Mouse (Mus musculus) myocyte (in vitro differentiated cells): ENCODE data around the gene Atp8b3. TPM values are rescaled to one million over a fixed set of nuclear protein-coding genes. Genes with fewer than 3 reads are reported as not detected.
A peak's percentile ranks its signal among the peaks of the same experiment; 100 is the strongest.

ENCODE experiments used
- H3K27me3 ChIP-seq: one replicate; pipeline ENCODE4 v1.6.1; 2011; ENCODE audit not compliant: control insufficient read depth, insufficient read depth, insufficient read length
- H3K36me3 ChIP-seq: one replicate; pipeline ENCODE4 v1.6.1; 2011; ENCODE audit not compliant: control insufficient read depth, insufficient read depth
- H3K4me2 ChIP-seq: one replicate; pipeline ENCODE4 v1.6.1; 2011; ENCODE audit warnings: low read depth, control low read depth
- H3K4me3 ChIP-seq: one replicate; pipeline ENCODE4 v1.5.1; 2011; ENCODE audit warnings: mild to moderate bottlenecking, control low read depth, moderate library complexity
- H3K79me2 ChIP-seq: one replicate; pipeline ENCODE4 v1.6.1; 2011; ENCODE audit not compliant: control insufficient read depth, insufficient read depth
- H3ac ChIP-seq: one replicate; pipeline ENCODE4 v1.6.1; 2011; ENCODE audit not compliant: control insufficient read depth, insufficient read length
- CEBPB ChIP-seq: IDR thresholded peaks from 2 replicates; pipeline ENCODE4 v1.6.1; 2011; ENCODE audit warnings: mild to moderate bottlenecking, moderate library complexity; ENCODE audit not compliant: poor library complexity, insufficient read depth, severe bottlenecking
- E2F4 ChIP-seq: IDR thresholded peaks from one replicate; pipeline ENCODE4 v1.6.1; 2011; ENCODE audit warnings: mild to moderate bottlenecking, control low read depth, moderate library complexity; ENCODE audit not compliant: insufficient read depth
- MAX ChIP-seq: IDR thresholded peaks from one replicate; pipeline ENCODE4 v1.6.1; 2011; ENCODE audit warnings: low read depth, mild to moderate bottlenecking, control low read depth
- MYOD1 ChIP-seq, 3 experiments: IDR thresholded peaks; one replicate each; pipeline ENCODE4 v1.6.1; 2011; ENCODE audit warnings: control low read depth in 2 of 3, low read depth in 2 of 3, mild to moderate bottlenecking in 2 of 3, moderate library complexity in 1 of 3; ENCODE audit not compliant: insufficient read length in 2 of 3, control insufficient read depth in 1 of 3
- MYOG ChIP-seq, 3 experiments: IDR thresholded peaks; one replicate each; pipeline ENCODE4 v1.6.1; 2011; ENCODE audit warnings: control low read depth in 2 of 3, low read depth in 2 of 3, mild to moderate bottlenecking in 2 of 3; ENCODE audit not compliant: insufficient read length in 2 of 3, control insufficient read depth in 1 of 3, insufficient read depth in 1 of 3
- POLR2A ChIP-seq: IDR thresholded peaks from one replicate; pipeline ENCODE4 v1.6.1; 2011; ENCODE audit warnings: low read depth, mild to moderate bottlenecking, control low read depth, moderate library complexity; ENCODE audit not compliant: insufficient read length
- POLR2AphosphoS2 ChIP-seq: IDR thresholded peaks from one replicate; pipeline ENCODE4 v1.6.1; 2011; ENCODE audit warnings: low read depth, control low read depth; ENCODE audit not compliant: insufficient read length
- REST ChIP-seq: IDR thresholded peaks from one replicate; pipeline ENCODE4 v1.6.1; 2011; ENCODE audit warnings: mild to moderate bottlenecking, control low read depth, moderate library complexity; ENCODE audit not compliant: insufficient read depth, insufficient read length
- SRF ChIP-seq: IDR thresholded peaks from one replicate; pipeline ENCODE4 v1.6.1; 2011; ENCODE audit warnings: low read depth; ENCODE audit not compliant: control insufficient read depth, insufficient read length
- TCF12 ChIP-seq: IDR thresholded peaks from one replicate; pipeline ENCODE4 v1.6.1; 2011; ENCODE audit warnings: mild to moderate bottlenecking, control low read depth; ENCODE audit not compliant: poor library complexity, insufficient read depth, severe bottlenecking
- TCF3 ChIP-seq: IDR thresholded peaks from one replicate; pipeline ENCODE4 v1.6.1; 2011; ENCODE audit warnings: low read depth, control low read depth; ENCODE audit not compliant: insufficient read length
- USF1 ChIP-seq: IDR thresholded peaks from one replicate; pipeline ENCODE4 v1.6.1; 2011; ENCODE audit warnings: low read depth, mild to moderate bottlenecking, control low read depth, moderate library complexity
- polyA plus RNA-seq: library from polyadenylated mRNA; unstranded; fragments of >200 nt; fragmentation: generic; extraction: Trizol; gene quantifications from one replicate; pipeline ENCODE4 v1.2.1, GENCODE M21; 2012; ENCODE audit warnings: missing spikeins

The Atp8b3 gene
- polyA plus RNA-seq, 1 experiment: 0.08 TPM

- Histone ChIP-seq H3K36me3 (peaks cover 5% of the 10 kb centered on the region), H3ac (no peak overlapping the region), H3K79me2 (peaks cover 16% of the 10 kb centered on the region), H3K27me3 (no peaks in the 10 kb centered on the region), H3K4me3 (no peak overlapping the region), H3K4me2 (no peak overlapping the region)
- TF ChIP-seq TCF12 (peak; percentile 5), SRF (no peak), MAX (no peak), CEBPB (no peak), MYOG (IDR thresholded peaks at IDR 0.05; ENCODE audit: control insufficient read depth in 1 of 3, insufficient read depth in 1 of 3, insufficient read length in 2 of 3, low read depth in 2 of 3) (peak; percentile 53 to 92 (median 87)), TCF3 (peak; percentile 54), REST (no peak), USF1 (no peak), POLR2A (no peak), MYOD1 (IDR thresholded peaks at IDR 0.05; ENCODE audit: control insufficient read depth in 1 of 3, insufficient read length in 2 of 3, low read depth in 2 of 3) (peak in 2 of 3 experiments; percentile 94 to 95), POLR2AphosphoS2 (peak; percentile 50), E2F4 (no peak)
These were observed 27.6 kb upstream of the Atp8b3 start for GRCm38 (mm10) chr10:80566375-80567092.

DNA sequence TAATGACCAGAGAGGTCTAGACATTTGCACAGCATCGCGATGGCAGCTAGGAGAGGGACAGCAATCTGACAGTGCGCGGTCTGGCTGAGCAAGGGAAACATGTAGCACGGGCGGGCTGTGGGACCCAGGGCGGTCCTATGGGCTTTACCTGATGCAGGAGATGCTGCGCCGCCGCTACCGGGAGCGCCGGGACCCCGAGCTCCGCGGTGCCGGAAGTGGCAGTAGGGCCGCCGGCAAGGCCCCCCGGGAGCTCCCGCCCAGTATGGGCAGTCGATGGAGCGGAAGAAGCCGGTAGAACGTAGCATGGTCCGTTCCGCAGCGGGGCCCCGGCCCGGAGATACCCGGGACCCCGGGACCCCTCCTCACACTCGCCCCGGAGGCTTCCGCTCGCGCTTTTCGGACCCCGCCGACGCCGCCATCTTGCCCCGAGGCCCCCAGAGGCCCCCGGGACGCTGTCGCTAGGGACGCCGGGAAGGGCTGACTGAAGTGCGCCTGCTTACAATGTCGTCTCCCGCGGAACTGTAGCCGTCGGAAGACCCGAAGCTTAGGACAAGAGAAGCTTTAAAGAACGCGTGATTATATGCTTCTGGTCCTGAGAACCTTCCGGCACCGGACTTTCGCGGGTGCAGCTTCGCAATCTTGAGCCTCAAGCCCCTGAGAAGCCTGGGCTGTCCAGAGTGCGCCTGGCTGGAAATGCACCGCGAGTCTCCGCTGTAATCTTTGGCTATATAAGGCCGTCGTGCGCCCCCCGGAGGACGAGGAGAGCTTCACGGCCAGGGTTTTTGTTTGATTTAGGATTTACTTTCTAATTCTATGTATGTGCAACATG, 22.4 kb upstream of the Atp8b3 start, which contains the start of gene Rexo1:
Gene Rexo1, minus strand, starts transcription at position 445 of the 829 bp plus-strand sequence.
- H3K79me2 ChIP-seq: peaks cover 49% of the 10 kb centered on the region
- no peaks in the 10 kb centered on the region for H3K27me3 ChIP-seq
- peaks cover 5% of the 10 kb centered on the region for H3K36me3 ChIP-seq
- peak within 1 kb of the TSS; percentile 98 for H3K4me3 ChIP-seq
- peak within 1 kb of the TSS; percentile 84 for H3ac ChIP-seq
- H3K4me2 ChIP-seq: peak within 1 kb of the TSS; percentile 98
- TF ChIP-seq SRF (peak; percentile 98), POLR2AphosphoS2 (peak; percentile 12), MAX (peak; percentile 98), REST (no peak), MYOD1 (IDR thresholded peaks at IDR 0.05; ENCODE audit: control insufficient read depth in 1 of 3, insufficient read length in 2 of 3, low read depth in 2 of 3) (no peak), POLR2A (peak; percentile 25)

GRCm38 (mm10) chr10:80560621-80561020, 21.7 kb upstream of the Atp8b3 start:
- peak overlapping the region; percentile 98 for H3K4me2 ChIP-seq
- peaks cover 5% of the 10 kb centered on the region for H3K36me3 ChIP-seq
- peak overlapping the region; percentile 84 for H3ac ChIP-seq
- no peaks in the 10 kb centered on the region for H3K27me3 ChIP-seq
- peak overlapping the region; percentile 98 for H3K4me3 ChIP-seq
- peaks cover 54% of the 10 kb centered on the region for H3K79me2 ChIP-seq
- no peak for TF ChIP-seq REST
- no peak for TF ChIP-seq USF1
- no peak for TF ChIP-seq TCF3
- no peak for TF ChIP-seq E2F4
- no peak for TF ChIP-seq SRF
- no peak for TF ChIP-seq MYOG (IDR thresholded peaks at IDR 0.05; ENCODE audit: control insufficient read depth in 1 of 3, insufficient read depth in 1 of 3, insufficient read length in 2 of 3, low read depth in 2 of 3)
- no peak for TF ChIP-seq CEBPB
- no peak for TF ChIP-seq MYOD1 (IDR thresholded peaks at IDR 0.05; ENCODE audit: control insufficient read depth in 1 of 3, insufficient read length in 2 of 3, low read depth in 2 of 3)
- TF ChIP-seq MAX: no peak
- no peak for TF ChIP-seq POLR2A

- H3K79me2 ChIP-seq: peaks cover 63% of the 10 kb centered on the region
- TF ChIP-seq MYOG (IDR thresholded peaks at IDR 0.05; ENCODE audit: control insufficient read depth in 1 of 3, insufficient read depth in 1 of 3, insufficient read length in 2 of 3, low read depth in 2 of 3) (no peak), CEBPB (no peak), REST (no peak), POLR2A (no peak), E2F4 (no peak), TCF12 (no peak), TCF3 (no peak), POLR2AphosphoS2 (no peak), MYOD1 (IDR thresholded peaks at IDR 0.05; ENCODE audit: control insufficient read depth in 1 of 3, insufficient read length in 2 of 3, low read depth in 2 of 3) (no peak), USF1 (no peak), MAX (no peak), SRF (no peak)
- no peaks in the 10 kb centered on the region for H3K27me3 ChIP-seq
- no peaks in the 10 kb centered on the region for H3K36me3 ChIP-seq
- peak overlapping the region; percentile 98 for H3K4me3 ChIP-seq
- no peak overlapping the region for H3ac ChIP-seq
- H3K4me2 ChIP-seq: no peak overlapping the region
These were observed 20.5 kb upstream of the Atp8b3 start for GRCm38 (mm10) chr10:80559431-80559830.
